Mouse (Mus musculus): ENCODE results near the gene Wrap73.

Gene Wrap73

DNA sequence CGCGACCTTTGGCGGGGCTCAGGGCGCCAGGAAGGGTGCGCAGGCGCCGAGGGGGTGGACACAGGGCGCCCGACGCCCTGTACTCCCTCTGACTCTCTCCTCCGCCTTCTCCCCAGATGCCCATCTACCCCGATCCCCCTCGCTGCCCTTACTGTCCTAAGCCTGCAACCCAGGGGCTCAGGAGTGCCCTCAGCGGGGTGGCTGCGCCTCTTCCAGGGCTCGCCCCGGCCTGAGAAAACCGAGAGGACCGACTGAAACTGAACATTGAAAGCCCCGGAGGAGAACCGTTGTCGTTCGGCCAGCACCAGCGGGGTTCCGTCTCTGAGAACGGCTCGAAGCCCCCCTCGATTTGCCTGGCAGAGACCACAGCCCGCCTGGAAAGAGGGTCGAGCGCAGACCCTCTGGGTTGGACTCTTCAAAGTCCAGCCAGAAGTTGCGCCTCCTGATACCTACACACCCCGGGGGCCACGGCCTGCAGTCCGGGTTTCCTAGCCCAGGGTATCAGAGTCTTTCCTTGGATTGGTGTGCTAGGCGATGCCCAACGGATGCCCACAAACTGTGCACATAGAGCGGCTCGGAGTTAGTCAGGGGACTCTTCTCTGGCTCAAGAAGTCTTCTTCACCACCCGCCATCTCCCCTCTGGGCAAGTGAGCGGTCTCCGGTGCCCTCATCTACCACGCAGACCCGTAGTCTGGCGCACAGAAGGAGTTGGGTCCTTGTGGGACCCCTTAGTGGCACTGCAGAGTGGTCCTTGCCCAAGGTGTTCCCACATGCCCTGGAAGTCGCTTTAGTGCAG is 1.8 kb upstream of the Wrap73 start:
- no peak for DNase-seq (ENCODE audit: low spot score)

GRCm38 (mm10) chr4:154141009-154141867 is 934 bp upstream of the Wrap73 start:
- DNase-seq (ENCODE audit: low spot score), result no peak

DNA sequence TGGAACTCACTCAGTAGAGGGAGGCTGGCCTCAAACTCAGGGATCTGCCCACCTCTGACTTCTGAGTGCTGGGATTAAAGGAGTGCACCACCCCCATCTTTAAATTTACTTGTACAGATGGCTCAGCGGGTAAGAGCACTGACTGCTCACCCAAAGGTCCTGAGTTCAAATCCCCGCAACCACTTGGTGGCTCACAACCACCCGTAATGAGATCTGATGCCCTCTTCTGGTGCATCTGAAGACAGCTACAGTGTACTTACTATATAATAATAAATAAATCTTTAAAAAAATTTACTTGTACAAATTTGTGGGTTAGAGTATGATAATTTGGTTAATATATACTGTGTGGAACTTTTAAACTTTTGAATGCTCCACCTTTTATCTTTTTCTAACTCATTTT is 2.5 kb downstream of the Wrap73 start:
- DNase-seq (ENCODE audit: low spot score), result no peak

GRCm38 (mm10) chr4:154146342-154146741 is 4.2 kb downstream of the Wrap73 start:
- DNase-seq (ENCODE audit: low spot score), result no peak

- DNase-seq (ENCODE audit: low spot score), result no peak
These were observed 11.9 kb downstream of the Wrap73 start for GRCm38 (mm10) chr4:154154104-154154503.

DNA sequence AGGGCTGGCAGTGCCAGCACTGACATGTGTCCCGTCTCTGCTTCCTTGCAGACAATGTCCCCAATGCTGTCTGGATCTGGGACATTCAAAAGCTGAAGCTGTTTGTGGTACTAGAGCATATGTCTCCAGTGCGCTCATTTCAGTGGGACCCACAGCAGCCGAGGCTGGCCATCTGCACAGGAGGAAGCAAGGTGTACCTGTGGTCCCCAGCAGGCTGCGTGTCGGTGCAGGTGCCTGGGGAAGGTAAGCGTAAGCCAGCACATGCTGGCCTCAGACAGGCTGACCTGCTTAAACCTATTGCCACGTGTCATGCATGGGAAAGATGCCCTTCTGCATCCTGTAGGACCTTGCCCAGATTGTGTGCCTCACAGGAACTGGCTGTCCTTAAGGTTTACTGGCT is 13.9 kb downstream of the Wrap73 start:
- no peak for DNase-seq (ENCODE audit: low spot score)

DNA sequence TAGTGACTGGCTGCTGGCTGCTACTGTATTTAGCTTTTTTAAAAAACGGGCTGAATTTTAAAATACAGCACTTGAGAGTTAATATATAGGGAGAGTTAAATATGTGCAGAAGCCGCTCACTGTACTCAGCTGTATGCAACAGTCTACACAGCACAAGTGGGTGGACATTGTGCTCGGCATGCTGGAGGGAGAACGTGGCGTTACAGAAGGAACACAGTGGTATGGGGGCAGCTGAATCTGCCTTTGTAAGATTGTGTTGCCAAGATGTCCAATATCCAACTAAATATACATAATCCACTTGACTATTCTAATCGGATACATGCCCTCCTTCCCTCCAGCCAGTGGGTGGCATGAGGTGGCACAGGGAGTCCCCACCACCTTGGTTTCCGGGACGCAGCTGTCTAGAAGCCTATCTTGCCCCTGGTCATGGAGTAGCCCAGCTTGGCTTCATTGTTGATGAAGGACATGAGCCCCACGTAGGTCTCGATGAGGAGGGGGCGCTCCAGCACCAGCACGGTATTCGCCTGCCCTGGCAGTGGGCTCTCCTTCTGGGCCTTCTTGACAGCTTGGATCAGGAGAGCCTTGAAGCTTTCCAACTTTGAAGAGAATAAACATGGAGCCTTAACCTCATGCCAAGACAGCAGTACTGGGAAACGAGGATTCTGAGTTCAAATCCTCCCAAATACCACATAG is 15.9 kb downstream of the Wrap73 start:
- DNase-seq (ENCODE audit: low spot score), result no peak

DNA sequence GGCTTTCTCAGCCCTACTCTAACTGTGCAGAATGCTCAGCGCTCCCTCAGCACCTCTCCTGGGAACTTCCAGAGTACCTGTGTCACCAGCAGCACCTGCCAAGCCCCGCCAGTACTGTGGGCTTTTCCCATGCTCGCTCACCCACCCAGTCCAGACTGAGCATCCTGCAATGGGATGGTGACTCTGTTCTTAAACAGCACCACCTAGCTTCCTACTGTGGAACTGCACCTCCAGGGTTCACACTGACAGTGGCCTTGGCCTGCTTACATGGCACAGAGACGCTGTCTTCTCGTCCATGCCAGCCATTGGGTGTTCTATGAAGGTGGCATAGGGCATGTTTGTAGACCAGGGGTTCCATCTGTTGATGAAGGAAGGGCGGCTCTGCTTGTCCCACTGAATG is 16.8 kb downstream of the Wrap73 start:
- DNase-seq (ENCODE audit: low spot score), result peak; percentile 87

DNA sequence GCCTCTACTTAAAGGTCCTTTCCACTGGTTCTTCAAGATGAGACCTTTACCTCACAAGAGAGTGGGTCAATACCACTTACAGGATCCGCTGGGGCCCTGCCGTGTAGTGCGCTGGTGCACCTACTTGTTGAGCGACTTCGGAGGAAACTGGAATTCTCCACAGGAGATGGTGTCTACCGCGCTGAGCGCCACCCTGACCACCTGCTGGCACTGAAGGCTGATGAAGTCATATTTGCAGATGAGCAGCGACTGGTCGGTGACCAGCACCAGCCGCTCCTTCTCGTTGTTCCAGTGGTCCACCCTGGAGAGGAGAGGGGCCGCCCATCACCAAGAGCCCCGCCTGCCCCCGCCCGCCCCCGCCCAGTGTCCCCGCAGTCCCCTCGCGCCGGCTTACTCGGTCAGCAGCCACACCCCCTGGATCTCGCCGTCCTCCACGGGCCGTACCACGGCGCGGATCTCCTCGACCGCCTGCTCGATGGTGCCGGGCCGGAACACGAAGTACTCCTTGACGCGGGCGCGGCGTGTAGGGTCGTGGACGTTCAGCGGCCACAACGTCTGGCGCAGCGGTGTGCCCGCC is 17.9 kb downstream of the Wrap73 start:
- DNase-seq (ENCODE audit: low spot score), result peak; percentile 45

DNA sequence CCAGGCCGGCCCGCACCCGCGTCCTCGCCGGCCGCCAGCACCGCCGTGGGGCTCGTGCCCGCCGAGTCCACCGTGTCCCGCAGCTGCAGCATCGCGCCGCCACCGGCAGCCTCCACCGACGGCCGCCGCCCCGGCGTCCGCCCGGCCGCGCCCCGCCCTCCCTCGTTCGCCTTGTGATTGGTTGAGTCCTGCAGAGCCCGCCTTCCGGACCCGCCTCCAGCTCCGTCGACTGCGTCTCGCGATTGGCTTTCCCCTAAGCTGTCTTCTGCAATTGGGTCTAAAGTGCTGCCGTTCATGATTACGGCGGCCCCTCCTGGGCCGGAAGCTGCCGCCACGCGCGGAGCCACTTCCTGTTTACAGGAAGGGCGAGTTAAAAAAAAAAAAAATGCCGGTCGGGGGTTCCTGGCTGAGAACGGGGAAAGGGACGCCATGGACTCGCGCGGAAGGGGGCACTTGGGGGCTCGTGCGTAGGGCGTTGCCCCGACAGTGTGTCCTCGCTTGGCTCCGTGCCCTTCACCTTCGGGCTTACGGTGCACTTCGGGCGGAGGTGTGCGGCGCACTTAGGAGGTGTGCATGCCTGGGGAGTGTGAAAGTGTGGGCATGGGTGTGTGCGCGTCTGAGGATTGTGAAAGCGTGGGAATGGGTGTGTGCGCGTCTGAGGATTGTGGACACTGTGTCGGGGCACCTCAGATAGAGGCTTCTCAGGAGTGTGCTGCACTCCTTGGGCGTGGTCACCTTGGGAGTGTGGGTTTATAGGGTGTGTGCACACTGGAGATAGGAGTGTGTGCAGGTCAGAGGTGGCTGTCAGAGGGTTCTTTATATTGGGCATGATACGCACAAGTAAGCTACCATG is 18.6 kb downstream of the Wrap73 start, which contains the start of gene Tprgl:
Gene Tprgl (minus strand): TSS at position 129 of the 853 bp plus-strand sequence.
- DNase-seq (ENCODE audit: low spot score), result peak; percentile 97

- peak; percentile 76 for DNase-seq (ENCODE audit: low spot score)
These were observed 21.1 kb downstream of the Wrap73 start for GRCm38 (mm10) chr4:154163296-154163695.

- peak; percentile 70 for DNase-seq (ENCODE audit: low spot score)
These were observed 24.9 kb downstream of the Wrap73 start for GRCm38 (mm10) chr4:154167053-154167452.

DNA sequence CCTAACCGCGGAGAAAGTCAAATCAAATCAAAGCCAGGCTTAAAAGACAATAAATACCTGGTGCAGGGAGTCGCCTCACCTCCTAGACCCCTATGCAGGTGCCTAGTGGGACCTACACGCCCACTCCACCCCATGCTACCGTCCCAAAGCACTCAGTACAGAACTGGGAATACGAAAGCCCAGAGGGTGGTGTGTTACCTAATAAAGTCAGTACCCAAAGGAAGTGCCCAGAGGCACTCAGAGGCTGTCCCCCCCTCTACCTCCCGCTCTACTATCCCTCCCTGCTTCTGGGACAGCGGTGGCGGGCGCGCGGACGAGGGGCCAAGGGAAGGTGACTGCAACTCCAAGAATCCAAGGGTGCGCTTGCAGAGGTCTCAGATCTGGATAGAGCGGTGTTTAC is 27.8 kb downstream of the Wrap73 start:
- no peak for DNase-seq (ENCODE audit: low spot score)

- peak; percentile 63 for DNase-seq (ENCODE audit: low spot score)
These were observed 28.5 kb downstream of the Wrap73 start, which contains the start of gene Megf6 for GRCm38 (mm10) chr4:154170506-154171150. TSS of gene Megf6 (plus strand) at chr4:154170730.

- DNase-seq (ENCODE audit: low spot score), result no peak
These were observed 29.2 kb downstream of the Wrap73 start for GRCm38 (mm10) chr4:154171151-154171930.

DNA sequence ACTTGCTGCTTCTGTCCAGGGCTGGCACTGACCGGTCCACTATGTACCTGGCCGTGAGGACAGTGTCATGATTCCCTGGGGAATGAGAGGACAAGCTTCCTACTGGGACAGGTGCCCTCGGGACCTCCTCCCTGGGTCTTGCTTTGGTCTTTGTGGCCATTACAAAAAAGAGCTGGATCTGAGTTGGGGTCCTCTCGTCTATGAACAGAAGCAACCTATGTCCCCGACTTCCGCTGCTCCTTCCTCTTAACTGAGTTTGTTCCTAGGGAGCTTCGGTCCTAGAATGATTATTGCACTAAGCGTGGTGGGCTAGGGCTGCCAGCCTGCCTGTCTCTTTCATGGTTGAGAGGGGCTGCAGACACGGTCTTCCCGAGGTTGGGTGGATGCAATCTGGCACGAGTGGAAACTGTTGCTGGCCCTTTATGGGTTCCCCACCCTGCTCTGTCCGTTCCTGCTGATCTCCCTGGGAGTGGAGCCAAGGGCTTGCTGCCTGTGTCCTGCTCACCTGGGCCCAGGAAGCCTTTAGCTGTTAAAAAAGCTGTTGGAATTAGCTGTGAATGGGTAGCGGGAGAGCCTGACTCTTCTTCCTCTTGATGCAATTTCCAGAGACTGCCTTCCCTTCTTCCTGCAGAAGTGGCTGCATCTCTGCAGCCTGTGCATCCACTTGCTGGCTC is 29.9 kb downstream of the Wrap73 start:
- DNase-seq (ENCODE audit: low spot score), result no peak

GRCm38 (mm10) chr4:154177257-154177656 is 35.1 kb downstream of the Wrap73 start:
- peak; percentile 54 for DNase-seq (ENCODE audit: low spot score)

DNA sequence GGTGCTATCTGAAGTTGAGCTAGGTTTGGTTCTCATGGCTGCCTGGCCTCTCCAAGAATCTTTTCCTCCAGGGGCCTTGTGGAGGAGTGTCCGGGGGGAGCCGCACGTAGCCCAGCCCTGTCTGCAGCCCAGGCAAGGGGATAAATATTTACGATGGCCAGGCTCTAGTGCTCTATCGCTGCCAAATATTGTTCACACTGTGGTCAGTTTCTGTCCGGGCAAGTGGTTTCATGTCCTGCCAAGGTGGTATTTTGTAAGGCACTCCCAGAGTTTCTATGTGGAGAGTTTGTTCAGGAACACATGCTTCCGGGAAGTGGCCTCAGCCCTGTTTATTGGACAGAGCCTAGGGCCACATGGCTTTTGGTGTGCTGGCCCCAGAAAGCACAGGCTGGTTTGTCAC is 38.8 kb downstream of the Wrap73 start:
- peak; percentile 34 for DNase-seq (ENCODE audit: low spot score)

DNA sequence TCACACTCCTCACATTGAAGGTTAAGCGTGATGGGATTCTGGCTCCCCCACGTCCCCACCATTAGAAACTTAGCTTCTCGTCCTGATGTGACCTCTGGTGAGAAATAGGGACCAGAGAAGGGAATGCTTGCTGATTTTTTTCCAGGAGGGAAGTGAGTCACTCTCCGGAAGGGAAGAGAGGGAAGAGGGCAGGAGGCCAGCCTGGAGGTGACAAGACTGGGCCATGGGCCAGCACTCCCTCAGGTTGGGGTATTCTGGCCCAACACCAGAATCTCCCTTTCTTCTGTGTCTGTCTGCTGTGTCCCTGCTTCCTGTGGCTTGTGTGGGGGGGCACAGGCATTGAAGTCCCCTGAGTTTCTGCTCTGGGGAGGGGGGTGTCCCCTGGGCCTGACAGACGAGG is 41.4 kb downstream of the Wrap73 start:
- DNase-seq (ENCODE audit: low spot score), result no peak
